Mouse (Mus musculus) gonadal fat pad, adult 2 months (tissue): ENCODE measurements around the gene Slc4a3. TPM values are rescaled to one million over a fixed set of nuclear protein-coding genes. Genes with fewer than 3 reads are reported as not detected.

Experiments
- DNase-seq: peaks from one replicate; pipeline ENCODE4 v3.0.0-alpha.2; 2012; ENCODE audit warnings: low read depth
- polyA plus RNA-seq: library from polyadenylated mRNA; depleted of rRNA; stranded (reverse); fragments of >200 nt; gene quantifications from 2 replicates; pipeline ENCODE4 v1.2.3, GENCODE M21; 2012; rRNA removed

The Slc4a3 gene
- polyA plus RNA-seq, 1 experiment = 35.8 TPM

DNA sequence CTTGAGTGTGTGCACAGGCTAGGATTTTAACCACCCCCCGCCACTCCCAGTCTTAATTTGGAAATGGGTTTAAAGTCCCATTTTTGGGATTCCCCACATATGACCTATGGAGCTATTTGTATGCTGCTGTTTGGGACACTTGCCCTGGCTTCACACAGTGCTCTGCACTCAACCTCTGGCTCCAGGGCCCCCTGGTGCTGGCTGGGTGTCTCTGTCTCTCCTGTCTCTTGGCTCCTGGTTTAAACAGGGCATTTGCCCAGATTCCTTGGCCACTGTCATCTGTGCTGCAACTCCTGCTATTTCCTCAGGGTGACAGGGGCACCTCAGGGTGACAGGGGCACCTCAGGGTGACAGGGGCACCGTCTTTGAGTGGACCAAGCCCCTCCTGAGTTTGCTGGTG is 50.8 kb downstream of the Slc4a3 start:
- no peak for DNase-seq

GRCm38 (mm10) chr1:75597622-75598021 is 51.6 kb downstream of the Slc4a3 start:
- no peak for DNase-seq

DNA sequence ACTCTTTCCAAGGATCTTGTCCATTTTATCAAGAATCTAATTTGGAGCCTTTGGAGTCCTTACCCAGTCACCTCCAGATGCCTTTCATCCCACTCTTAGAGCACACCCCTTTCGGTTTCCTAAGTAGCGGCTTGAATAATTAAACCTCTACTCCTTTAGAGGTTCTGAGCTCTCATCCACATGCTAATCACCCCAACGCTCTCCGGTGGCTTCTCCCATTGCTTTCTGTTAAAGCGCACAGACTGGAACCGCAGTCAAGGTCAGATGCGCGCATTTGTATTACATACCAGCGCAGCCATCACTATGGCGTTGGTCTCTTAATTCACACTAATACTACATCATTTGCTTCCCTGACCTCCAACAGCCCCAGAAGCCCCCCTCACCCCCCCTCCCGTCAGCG is 55.7 kb downstream of the Slc4a3 start:
- no peak for DNase-seq

DNA sequence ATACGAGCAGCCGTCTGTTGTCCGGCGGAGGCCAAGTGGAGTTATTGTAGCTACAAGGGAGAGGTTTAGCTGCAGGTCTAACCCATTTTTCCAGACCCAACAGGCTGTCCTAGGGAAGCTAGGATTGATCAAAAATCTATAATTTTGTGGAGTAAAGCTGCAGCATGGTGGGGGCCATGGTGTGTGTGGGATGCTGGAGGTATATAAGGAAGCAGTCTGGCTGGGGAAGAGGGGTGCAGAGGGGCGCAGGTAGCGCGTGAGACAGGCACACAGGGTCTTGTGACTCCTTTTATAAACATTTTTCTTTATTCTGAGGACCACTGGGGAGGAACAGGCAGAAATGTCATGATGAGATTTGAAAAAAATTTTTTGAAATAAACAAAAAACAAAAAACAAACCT is 57.5 kb downstream of the Slc4a3 start:
- DNase-seq = no peak

GRCm38 (mm10) chr1:75608225-75608624 is 62.2 kb downstream of the Slc4a3 start:
- no peak for DNase-seq

GRCm38 (mm10) chr1:75608625-75609263 is 62.7 kb downstream of the Slc4a3 start:
- DNase-seq = no peak

- no peak for DNase-seq
Measured at GRCm38 (mm10) chr1:75609264-75609662, 63.2 kb downstream of the Slc4a3 start.

- no peak for DNase-seq
Measured at GRCm38 (mm10) chr1:75610553-75610952, 64.5 kb downstream of the Slc4a3 start.

Other genes with a start within 250 kb of the Slc4a3 start
- 150 and 168 TPM in 2 replicates for gene Dnpep, start 228.3 kb upstream of the Slc4a3 start, polyA plus RNA-seq
- 71.8 and 92.9 TPM in 2 replicates for gene Des, start 185.9 kb upstream of the Slc4a3 start, polyA plus RNA-seq
- gene Speg, start 171.0 kb upstream of the Slc4a3 start, polyA plus RNA-seq = 26.2 and 27.4 TPM in 2 replicates
- 161 and 183 TPM in 2 replicates for gene Gmppa, start 110.3 kb upstream of the Slc4a3 start, polyA plus RNA-seq
- gene Asic4, start 95.8 kb upstream of the Slc4a3 start, polyA plus RNA-seq = 0.18 and 0.42 TPM in 2 replicates
- gene Chpf, start 67.0 kb upstream of the Slc4a3 start, polyA plus RNA-seq = 77.6 and 78.4 TPM in 2 replicates
- gene Tmem198, start 66.7 kb upstream of the Slc4a3 start, polyA plus RNA-seq = 2.4 TPM in 2 replicates
- gene Obsl1, start 39.8 kb upstream of the Slc4a3 start, polyA plus RNA-seq = 26.6 and 29.1 TPM in 2 replicates
- gene Inha, start 39.2 kb upstream of the Slc4a3 start, polyA plus RNA-seq = 33.4 and 42.3 TPM in 2 replicates
- gene Stk11ip, start 24.7 kb upstream of the Slc4a3 start, polyA plus RNA-seq = 25.7 and 27.4 TPM in 2 replicates